14 mouse cellular contexts compared by ENCODE assay signal in the genomic region with DNA sequence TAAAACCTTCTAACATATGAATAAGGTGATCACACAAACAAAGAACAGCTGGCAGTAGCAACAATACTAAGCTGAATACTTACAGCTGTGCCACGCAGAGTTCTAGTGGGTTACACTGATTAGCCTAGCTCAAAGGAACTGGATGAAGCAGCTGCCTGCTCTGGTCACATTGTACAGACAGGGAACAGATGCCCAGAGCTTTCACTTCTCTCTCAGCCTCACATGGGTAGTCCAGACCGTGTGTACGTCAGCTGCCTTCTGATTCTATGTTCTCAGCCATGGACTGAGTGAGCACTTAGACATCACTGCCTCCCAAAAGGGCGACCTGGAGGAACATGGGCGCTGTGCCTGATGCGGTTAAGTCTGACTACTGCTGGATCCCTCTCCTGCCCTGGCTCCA. TPM values are rescaled to one million over a fixed set of nuclear protein-coding genes. Genes with fewer than 3 reads are reported as not detected.
DNase-seq lines count a peak whose midpoint lies in the region; ATAC-seq and TF ChIP-seq lines count a peak whose summit lies in the region.
"Had no signal": no experiment of that assay in that cellular context is flagged by ENCODE, and none has a peak within 500 bp of the region (broad histone marks: within the 10 kb centered on the region; RNA-seq: fewer than 3 reads in every experiment).

No protein-coding gene starts in this region.

- no peak overlapping the region for H3K9ac ChIP-seq in forebrain, embryonic 13.5 days
- H3K9ac ChIP-seq in lung, embryonic 14.5 days, result no peak overlapping the region
- no peak overlapping the region for H3K9ac ChIP-seq in limb, embryonic 12.5 days (replicated peaks)
- H3K9ac ChIP-seq in liver, embryonic 12.5 days, result no peak overlapping the region
- H3K9ac ChIP-seq: midbrain, embryonic 13.5 days had no signal

- no peak overlapping the region for H3K27ac ChIP-seq in forebrain, embryonic 13.5 days
- H3K27ac ChIP-seq in forebrain, embryonic 10.5 days, result no peak overlapping the region
- H3K27ac ChIP-seq in lung, embryonic 14.5 days (ENCODE audit: low read depth), result no peak overlapping the region
- no peak overlapping the region for H3K27ac ChIP-seq in limb, embryonic 12.5 days
- no peak overlapping the region for H3K27ac ChIP-seq in liver, embryonic 12.5 days
- H3K27ac ChIP-seq: midbrain, embryonic 13.5 days had no signal

- H3K4me3 ChIP-seq in forebrain, embryonic 13.5 days, result no peak overlapping the region
- no peak overlapping the region for H3K4me3 ChIP-seq in forebrain, embryonic 10.5 days
- H3K4me3 ChIP-seq in lung, embryonic 14.5 days (ENCODE audit: low read depth, low read length), result no peak overlapping the region
- H3K4me3 ChIP-seq in limb, embryonic 12.5 days (replicated peaks), result no peak overlapping the region
- no peak overlapping the region for H3K4me3 ChIP-seq in liver, embryonic 12.5 days
- H3K4me3 ChIP-seq: midbrain, embryonic 13.5 days had no signal

- H3K4me1 ChIP-seq in forebrain, embryonic 13.5 days, result no peaks in the 10 kb centered on the region
- peaks cover 8% of the 10 kb centered on the region for H3K4me1 ChIP-seq in forebrain, embryonic 10.5 days
- no peaks in the 10 kb centered on the region for H3K4me1 ChIP-seq in lung, embryonic 14.5 days (ENCODE audit: insufficient read depth)
- H3K4me1 ChIP-seq in limb, embryonic 12.5 days (replicated peaks), result no peaks in the 10 kb centered on the region
- no peaks in the 10 kb centered on the region for H3K4me1 ChIP-seq in liver, embryonic 12.5 days
- H3K4me1 ChIP-seq: midbrain, embryonic 13.5 days had no signal

- TF ChIP-seq CTCF in lung, embryonic 14.5 days (IDR thresholded peaks at IDR 0.05; ENCODE audit: low read depth), result no peak
- TF ChIP-seq CTCF in brain, embryonic 14.5 days (IDR thresholded peaks at IDR 0.05; ENCODE audit: borderline replicate concordance, extremely low read depth, insufficient read depth, insufficient read length), result no peak

- H3K9me3 ChIP-seq in forebrain, embryonic 13.5 days (replicated peaks), result no peaks in the 10 kb centered on the region
- H3K9me3 ChIP-seq in forebrain, embryonic 10.5 days, result no peaks in the 10 kb centered on the region
- no peaks in the 10 kb centered on the region for H3K9me3 ChIP-seq in lung, embryonic 14.5 days (ENCODE audit: low read depth, low read length)
- no peaks in the 10 kb centered on the region for H3K9me3 ChIP-seq in limb, embryonic 12.5 days
- no peaks in the 10 kb centered on the region for H3K9me3 ChIP-seq in liver, embryonic 12.5 days (replicated peaks)
- H3K9me3 ChIP-seq: midbrain, embryonic 13.5 days had no signal

- ATAC-seq in forebrain, embryonic 13.5 days, result peak; percentile 77
- ATAC-seq in lung, embryonic 14.5 days (ENCODE audit: insufficient read depth), result no peak
- peak; percentile 80 for ATAC-seq in limb, embryonic 12.5 days (ENCODE audit: insufficient number of reproducible peaks, insufficient read depth, low FRiP score, low TSS enrichment, low read depth)
- no peak for ATAC-seq in liver, embryonic 12.5 days
- ATAC-seq: midbrain, embryonic 13.5 days had no signal

- no peaks in the 10 kb centered on the region for H3K27me3 ChIP-seq in forebrain, embryonic 13.5 days
- H3K27me3 ChIP-seq in forebrain, embryonic 10.5 days (ENCODE audit: poor library complexity, severe bottlenecking), result no peaks in the 10 kb centered on the region
- H3K27me3 ChIP-seq in lung, embryonic 14.5 days (ENCODE audit: insufficient read depth, low read length), result no peaks in the 10 kb centered on the region
- no peaks in the 10 kb centered on the region for H3K27me3 ChIP-seq in limb, embryonic 12.5 days
- no peaks in the 10 kb centered on the region for H3K27me3 ChIP-seq in liver, embryonic 12.5 days (replicated peaks)

- no peaks in the 10 kb centered on the region for H3K36me3 ChIP-seq in forebrain, embryonic 13.5 days (ENCODE audit: poor library complexity, severe bottlenecking)
- H3K36me3 ChIP-seq in forebrain, embryonic 10.5 days (replicated peaks), result no peaks in the 10 kb centered on the region
- no peaks in the 10 kb centered on the region for H3K36me3 ChIP-seq in lung, embryonic 14.5 days (ENCODE audit: insufficient read depth)
- H3K36me3 ChIP-seq in limb, embryonic 12.5 days, result no peaks in the 10 kb centered on the region
- H3K36me3 ChIP-seq in liver, embryonic 12.5 days, result no peaks in the 10 kb centered on the region
- H3K36me3 ChIP-seq: midbrain, embryonic 13.5 days had no signal

- DNase-seq in forebrain, embryonic 10.5 days (ENCODE audit: extremely low spot score, low spot score), result no peak
- peak; percentile 4 for DNase-seq in lung, embryonic 14.5 days
- no peak for DNase-seq in lung, postnatal 10 days
- peak; percentile 58 for DNase-seq in brain, embryonic 14.5 days (ENCODE audit: low read depth)
- DNase-seq in kidney, postnatal 14 days, result no peak
- DNase-seq: adrenal gland, postnatal 10 days; heart, postnatal 4 days; layer of hippocampus, postnatal 36 days; liver; lung, postnatal 14 days had no signal

- no peak overlapping the region for H3K4me2 ChIP-seq in forebrain, embryonic 13.5 days
- H3K4me2 ChIP-seq in lung, embryonic 14.5 days, result no peak overlapping the region
- H3K4me2 ChIP-seq in limb, embryonic 12.5 days, result no peak overlapping the region
- no peak overlapping the region for H3K4me2 ChIP-seq in liver, embryonic 12.5 days
- H3K4me2 ChIP-seq: midbrain, embryonic 13.5 days had no signal

- WGBS in forebrain, embryonic 13.5 days, result 66% methylated on average over 6 of the region's 6 CpGs
- WGBS in forebrain, embryonic 10.5 days, result 87% methylated on average over 6 of the region's 6 CpGs
- WGBS in lung, embryonic 14.5 days, result 80% methylated on average over 6 of the region's 6 CpGs
- WGBS in limb, embryonic 12.5 days, result 74% methylated on average over 6 of the region's 6 CpGs
- 66% methylated on average over 6 of the region's 6 CpGs for WGBS in liver, embryonic 12.5 days (ENCODE audit: insufficient replicate concordance)

- no peak for TF ChIP-seq POLR2A in brain, embryonic 14.5 days (IDR thresholded peaks at IDR 0.05; ENCODE audit: borderline replicate concordance, extremely low read depth, insufficient read depth, insufficient read length, poor library complexity, severe bottlenecking)

RNA-seq across cellular contexts. Expression of gene Zfp648, which starts 25.7 kb away (rescaled TPM):
- not detected in 2 replicates for polyA plus RNA-seq in forebrain, embryonic 13.5 days (2015; fragmentation: Nextera tagmentation; extraction: Ambion mirVana)
- polyA plus RNA-seq in forebrain, embryonic 10.5 days (2016; fragmentation: Nextera tagmentation; extraction: Ambion mirVana), result 0.10 TPM in 1 of 2 replicates, not detected in the other
- polyA plus RNA-seq in lung, embryonic 14.5 days (2014; fragmentation: Nextera tagmentation; extraction: Ambion mirVana), result 0.12 TPM in 1 of 2 replicates, not detected in the other
- 0.19 and 0.33 TPM in 2 replicates for polyA plus RNA-seq in brain, embryonic 14.5 days (2012; rRNA removed)
- polyA plus RNA-seq in limb, embryonic 12.5 days (2016; fragmentation: Nextera tagmentation; extraction: Ambion mirVana), result 0.56 and 0.76 TPM in 2 replicates
- polyA plus RNA-seq in liver, embryonic 12.5 days (2016; fragmentation: Nextera tagmentation; extraction: Ambion mirVana), result 0.08 TPM in 2 replicates
- polyA plus RNA-seq: midbrain, embryonic 13.5 days had no signal

Comparison
In these comparisons a context has a peak if more than half of its experiments do, and no peak if none do; other contexts are left out.
1. DNase-seq: peak in lung, embryonic 14.5 days (single experiment) and brain, embryonic 14.5 days (single experiment); none in forebrain, embryonic 10.5 days (single experiment), lung, postnatal 10 days (single experiment) and kidney, postnatal 14 days (single experiment).
2. ATAC-seq: peak in forebrain, embryonic 13.5 days (single experiment) and limb, embryonic 12.5 days (single experiment); none in lung, embryonic 14.5 days (single experiment) and liver, embryonic 12.5 days (single experiment).